Mouse (Mus musculus) erythroblast, embryonic 14.5 days (primary cell): ENCODE data around the gene Sowaha. TPM values are rescaled to one million over a fixed set of nuclear protein-coding genes. Genes with fewer than 3 reads are reported as not detected.

ENCODE experiments used
- H3K27me3 ChIP-seq: 2 replicates; pipeline ENCODE4 v1.6.1; 2012; ENCODE audit warnings: inconsistent platforms; ENCODE audit not compliant: control insufficient read depth
- H3K36me3 ChIP-seq: 2 replicates; pipeline ENCODE4 v1.6.1; 2012; ENCODE audit warnings: mild to moderate bottlenecking, inconsistent platforms; ENCODE audit not compliant: control insufficient read depth
- H3K4me1 ChIP-seq: 2 replicates; pipeline ENCODE4 v1.6.1; 2012; ENCODE audit warnings: inconsistent platforms; ENCODE audit not compliant: control insufficient read depth
- H3K4me3 ChIP-seq: replicated peaks from 2 replicates; pipeline ENCODE3; 2012; ENCODE audit warnings: moderate library complexity, mild to moderate bottlenecking, inconsistent platforms
- H3K9me3 ChIP-seq: 2 replicates; pipeline ENCODE4 v1.6.1; 2012; ENCODE audit warnings: low read length, inconsistent platforms, mixed read lengths; ENCODE audit not compliant: control insufficient read depth
- GATA1 ChIP-seq: IDR thresholded peaks from 2 replicates; pipeline ENCODE4 v1.6.1; 2012; ENCODE audit warnings: low read length, inconsistent platforms, mixed read lengths
- TAL1 ChIP-seq: IDR thresholded peaks from 3 replicates; pipeline ENCODE4 v1.6.1; 2012; ENCODE audit warnings: low read length, inconsistent platforms, mixed read lengths
- polyA plus RNA-seq: library from polyadenylated mRNA; stranded (reverse); fragments of >175 nt; gene quantifications from 2 replicates; pipeline ENCODE4 v1.2.3, GENCODE M21; 2012

The Sowaha gene
- polyA plus RNA-seq, 1 experiment: 11.2 TPM

- Histone ChIP-seq H3K4me3 (peak overlapping the region; percentile 77), H3K4me1 (peaks cover 95% of the 10 kb centered on the region), H3K27me3 (no peaks in the 10 kb centered on the region), H3K36me3 (peaks cover 43% of the 10 kb centered on the region), H3K9me3 (no peaks in the 10 kb centered on the region)
- no peak for TF ChIP-seq GATA1
- TF ChIP-seq TAL1: no peak
Observed at GRCm38 (mm10) chr11:53521120-53521820, 41.2 kb upstream of the Sowaha start.

GRCm38 (mm10) chr11:53520122-53520978 is 40.3 kb upstream of the Sowaha start:
- Histone ChIP-seq H3K4me1 (peaks cover 95% of the 10 kb centered on the region), H3K36me3 (peaks cover 33% of the 10 kb centered on the region), H3K9me3 (no peaks in the 10 kb centered on the region), H3K27me3 (no peaks in the 10 kb centered on the region), H3K4me3 (peak overlapping the region; percentile 77)
- TF ChIP-seq TAL1: no peak
- TF ChIP-seq GATA1: no peak

GRCm38 (mm10) chr11:53519207-53520121 is 39.4 kb upstream of the Sowaha start, which contains the start of gene Sept8:
TSS of gene Sept8 (plus strand) at chr11:53519257.
- peaks cover 25% of the 10 kb centered on the region for H3K36me3 ChIP-seq
- TF ChIP-seq GATA1 (no peak), TAL1 (no peak)
- no peaks in the 10 kb centered on the region for H3K9me3 ChIP-seq
- H3K4me1 ChIP-seq: peaks cover 86% of the 10 kb centered on the region
- H3K27me3 ChIP-seq: no peaks in the 10 kb centered on the region
- H3K4me3 ChIP-seq: peak within 1 kb of the TSS; percentile 77

- no peaks in the 10 kb centered on the region for H3K27me3 ChIP-seq
- H3K4me1 ChIP-seq: peaks cover 79% of the 10 kb centered on the region
- no peaks in the 10 kb centered on the region for H3K9me3 ChIP-seq
- peak; percentile 38; the same call in 1 of the 3 replicates for TF ChIP-seq TAL1
- TF ChIP-seq GATA1: peak; percentile 21; the same call in 1 of the 2 replicates
- peaks cover 18% of the 10 kb centered on the region for H3K36me3 ChIP-seq
- peak overlapping the region; percentile 77 for H3K4me3 ChIP-seq
Observed at GRCm38 (mm10) chr11:53518759-53519158, 38.7 kb upstream of the Sowaha start.

- H3K9me3 ChIP-seq: no peaks in the 10 kb centered on the region
- H3K4me1 ChIP-seq: peaks cover 62% of the 10 kb centered on the region
- peak overlapping the region; percentile 12 for H3K4me3 ChIP-seq
- TF ChIP-seq GATA1: no peak
- no peak for TF ChIP-seq TAL1
- H3K36me3 ChIP-seq: peaks cover under 1% of the 10 kb centered on the region
- H3K27me3 ChIP-seq: no peaks in the 10 kb centered on the region
Observed at GRCm38 (mm10) chr11:53516775-53517627, 36.9 kb upstream of the Sowaha start.

- Histone ChIP-seq H3K36me3 (no peaks in the 10 kb centered on the region), H3K9me3 (no peaks in the 10 kb centered on the region), H3K4me1 (peaks cover 2% of the 10 kb centered on the region), H3K27me3 (peaks cover 3% of the 10 kb centered on the region), H3K4me3 (no peak overlapping the region)
- no peak for TF ChIP-seq TAL1
- no peak for TF ChIP-seq GATA1
Observed at GRCm38 (mm10) chr11:53510351-53510750, 30.3 kb upstream of the Sowaha start.

DNA sequence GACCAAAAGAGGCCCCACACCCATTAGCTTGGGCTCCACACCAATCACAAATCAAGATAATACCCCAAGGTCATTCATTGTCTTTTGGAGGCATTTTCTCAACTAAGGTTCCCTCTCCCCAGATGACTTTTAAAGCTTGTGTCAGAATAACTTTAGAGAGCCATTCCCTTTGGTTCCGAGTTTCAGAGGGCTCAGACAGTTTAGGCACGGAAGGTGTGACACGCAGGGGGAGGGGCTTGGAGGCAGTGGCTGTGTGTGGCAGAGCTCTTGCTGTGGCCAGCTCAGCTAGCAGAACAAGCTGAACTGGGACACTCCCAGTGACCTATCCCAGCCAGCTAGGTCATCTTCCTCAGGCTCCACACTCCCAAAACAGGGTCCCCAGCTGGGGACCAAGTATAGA is 28.5 kb upstream of the Sowaha start:
- no peak overlapping the region for H3K4me3 ChIP-seq
- TF ChIP-seq GATA1 (no peak), TAL1 (no peak)
- H3K27me3 ChIP-seq: peaks cover 3% of the 10 kb centered on the region

GRCm38 (mm10) chr11:53508152-53508551 is 28.1 kb upstream of the Sowaha start:
- Histone ChIP-seq H3K36me3 (no peaks in the 10 kb centered on the region), H3K4me3 (no peak overlapping the region), H3K9me3 (no peaks in the 10 kb centered on the region), H3K4me1 (peaks cover 2% of the 10 kb centered on the region), H3K27me3 (peaks cover 3% of the 10 kb centered on the region)
- TF ChIP-seq GATA1 (no peak), TAL1 (no peak)

More for the DNA sequence above, 28.5 kb upstream of the Sowaha start:
- Histone ChIP-seq H3K4me1 (peaks cover 2% of the 10 kb centered on the region), H3K36me3 (no peaks in the 10 kb centered on the region), H3K9me3 (no peaks in the 10 kb centered on the region)
